Mouse (Mus musculus) layer of hippocampus, postnatal 25 days (tissue): Measurements from ENCODE around the gene Rpl10a. TPM values are rescaled to one million over a fixed set of nuclear protein-coding genes. Genes with fewer than 3 reads are reported as not detected.
A peak's percentile ranks its signal among the peaks of the same experiment; 100 is the strongest.
"Not testable (repeated sequence)": the region's sequence is repeated elsewhere in the genome, so short reads cannot be mapped to it uniquely, and the experiment has no call there.

ENCODE experiments used
- DNase-seq, 2 experiments: peaks; one replicate each; pipeline ENCODE4 v3.0.0; 2022; ENCODE audit warnings: mixed read lengths in 2 of 2, low spot score in 1 of 2; ENCODE audit errors: extremely low spot score in 1 of 2
- total RNA-seq, 2 experiments: library from RNA; stranded (reverse); gene quantifications; 2 replicates each; pipeline ENCODE4 v1.2.3; 2021

Gene Rpl10a
- total RNA-seq, 2 experiments from 2014 or later, result 353 to 376 TPM

DNA sequence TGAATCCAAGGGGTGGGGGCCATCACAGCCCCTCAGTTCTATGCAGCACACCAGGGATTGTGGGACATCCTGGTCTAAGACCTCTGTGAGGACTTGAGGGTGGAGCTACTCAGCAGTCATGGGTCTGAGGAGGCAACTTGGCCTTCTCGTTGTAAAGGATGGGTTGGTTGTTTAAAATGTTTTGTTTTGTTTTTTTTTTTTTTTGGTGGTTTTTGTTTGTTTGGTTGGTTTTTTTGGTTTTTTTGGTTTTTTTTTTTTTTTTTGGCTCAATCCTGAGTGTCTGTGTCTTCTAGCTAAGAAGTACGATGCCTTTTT, 1.9 kb downstream of the Rpl10a start:
- DNase-seq, result no peak

DNA sequence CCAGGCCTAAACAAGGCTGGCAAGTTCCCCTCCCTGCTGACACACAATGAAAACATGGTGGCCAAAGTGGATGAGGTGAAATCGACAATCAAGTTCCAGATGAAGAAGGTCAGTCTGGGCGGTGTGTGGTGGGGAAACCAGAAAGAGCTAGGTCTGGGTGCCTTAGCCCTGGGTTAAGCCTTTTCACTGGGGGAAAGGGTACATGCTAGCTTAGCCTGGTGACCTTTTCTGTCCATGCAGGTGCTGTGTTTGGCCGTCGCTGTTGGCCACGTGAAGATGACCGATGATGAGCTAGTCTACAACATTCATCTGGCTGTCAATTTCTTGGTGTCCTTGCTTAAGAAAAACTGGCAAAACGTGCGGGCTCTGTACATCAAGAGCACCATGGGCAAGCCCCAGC, 2.3 kb downstream of the Rpl10a start:
- DNase-seq, result not testable (repeated sequence)

DNA sequence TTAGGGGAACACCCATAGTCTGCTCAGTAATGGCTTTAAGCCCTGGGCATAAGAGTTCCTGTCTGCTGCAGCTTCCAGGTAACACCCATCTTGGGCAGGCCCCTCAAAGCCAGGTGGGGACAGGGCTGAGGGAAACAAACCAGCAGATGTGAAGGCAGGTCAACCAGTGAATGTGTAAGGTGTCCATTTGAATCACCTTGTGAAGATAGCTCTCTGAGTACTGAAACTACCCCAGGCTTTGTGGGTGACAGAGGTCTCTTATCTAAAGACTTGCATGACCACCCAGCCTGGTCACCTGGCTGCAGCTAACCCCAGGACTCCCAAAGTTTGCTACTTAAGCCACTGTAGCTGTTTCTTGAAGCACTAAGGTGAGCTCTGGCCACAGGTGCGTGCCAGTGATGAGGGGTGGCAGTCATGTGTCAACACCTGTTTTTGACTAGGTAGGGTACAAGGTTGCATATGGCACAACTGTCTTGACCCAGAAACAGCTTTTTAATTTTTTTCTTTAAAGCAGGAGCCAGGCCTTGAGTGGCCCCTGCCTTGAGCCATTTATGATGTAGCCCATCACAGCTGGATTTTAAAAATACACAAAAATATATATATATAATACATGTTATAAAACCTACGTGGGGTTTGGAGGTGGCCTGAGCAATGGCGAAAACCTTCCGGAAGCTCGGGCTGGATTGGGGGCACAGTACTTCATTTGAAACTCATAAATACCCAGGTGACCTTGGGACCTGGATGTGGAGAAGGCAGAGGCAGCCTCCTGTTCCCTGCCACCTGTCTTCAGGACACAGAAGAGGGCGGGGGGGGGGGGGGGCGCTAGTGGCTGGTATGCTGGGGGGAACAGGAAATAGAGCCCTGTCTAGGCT, 3.2 kb downstream of the Rpl10a start:
- DNase-seq, result no peak

DNA sequence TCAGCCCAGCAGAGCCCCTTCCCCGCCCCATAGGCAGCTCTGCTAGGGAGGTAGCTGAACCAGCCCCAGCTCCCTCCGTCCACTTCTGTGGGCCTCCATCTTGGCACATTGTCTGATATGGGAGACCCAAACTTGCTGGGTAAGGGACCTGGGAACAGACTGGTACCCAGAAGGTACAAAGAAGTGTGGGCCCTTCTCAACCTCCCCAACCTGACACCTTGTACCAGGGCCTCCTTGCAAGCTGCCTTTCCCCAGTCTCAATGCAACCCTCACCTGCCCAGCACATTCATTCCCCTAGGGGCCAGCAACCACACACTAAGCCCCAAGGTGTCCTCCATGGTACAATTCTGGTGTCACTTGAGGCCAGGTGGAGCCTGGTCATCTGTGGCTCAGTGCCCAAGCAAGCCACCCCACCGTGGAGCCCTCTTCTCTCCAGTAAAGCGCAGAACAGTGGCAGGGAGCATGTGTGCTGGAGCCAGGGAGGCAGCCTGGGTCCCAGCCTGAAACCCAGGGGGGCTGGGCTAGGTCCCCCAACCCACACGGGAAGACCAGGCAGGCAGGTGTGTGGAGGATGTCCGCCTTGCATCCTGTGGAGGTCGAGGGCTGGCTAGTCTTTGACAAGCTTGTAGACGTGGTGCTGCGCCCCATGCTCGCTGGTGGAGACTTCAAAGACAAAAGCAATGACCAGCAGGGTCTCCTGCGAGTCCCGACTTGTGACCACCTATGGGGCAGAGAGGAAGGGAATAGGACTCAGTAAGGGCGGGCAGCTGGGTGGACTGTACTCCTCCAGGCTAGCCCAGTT, 4.0 kb downstream of the Rpl10a start:
- no peak for DNase-seq

DNA sequence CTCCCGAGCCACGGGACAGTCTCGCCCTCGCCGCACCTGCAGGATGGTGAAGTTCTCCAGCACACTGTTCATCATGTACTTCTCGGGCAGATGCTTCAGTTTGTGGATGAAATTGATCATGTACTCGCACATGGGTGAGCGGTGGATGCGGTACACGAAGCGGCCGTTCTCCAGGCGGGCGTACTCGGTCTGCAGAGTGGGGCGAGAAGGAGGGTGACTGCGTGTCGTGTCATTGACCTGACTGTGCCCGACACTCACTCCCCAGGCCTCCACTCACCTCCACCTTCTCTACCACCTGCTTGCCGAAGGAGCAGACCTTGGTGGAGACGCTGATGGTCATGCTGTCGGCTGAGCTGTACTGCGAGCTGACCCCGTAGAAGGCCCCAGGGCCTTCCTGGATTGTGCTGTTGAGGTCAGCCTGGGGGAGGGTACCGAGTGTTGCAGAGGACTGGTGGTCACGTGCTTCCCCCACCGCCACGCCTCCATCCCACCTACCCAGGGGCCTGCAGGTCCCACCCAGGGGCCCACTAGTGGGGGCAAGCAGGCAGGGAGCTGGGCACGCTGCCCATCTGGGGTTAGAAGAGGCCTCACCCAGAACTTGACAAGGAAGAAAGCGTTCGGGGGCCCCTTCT, 4.8 kb downstream of the Rpl10a start:
- DNase-seq, result no peak

DNA sequence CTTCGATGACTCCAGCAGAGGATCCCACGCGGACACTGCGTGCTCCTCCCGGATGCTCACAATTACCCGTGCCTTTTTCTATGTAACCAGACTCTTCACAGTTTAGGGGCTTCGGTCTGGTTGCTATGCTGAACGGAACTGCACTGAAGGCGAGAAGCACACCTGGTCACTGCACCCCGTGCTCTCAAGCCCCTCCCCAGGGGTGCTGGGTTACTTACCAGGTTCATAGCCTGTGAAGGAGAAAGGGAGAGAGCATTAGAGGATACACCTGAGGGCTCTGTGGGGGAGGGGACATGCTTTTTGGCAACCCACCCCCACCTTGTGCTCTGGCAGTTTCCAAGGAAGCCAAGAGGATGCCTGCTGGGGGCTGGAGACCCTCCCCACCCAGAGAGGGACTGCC, 7.0 kb downstream of the Rpl10a start:
- DNase-seq, result no peak

DNA sequence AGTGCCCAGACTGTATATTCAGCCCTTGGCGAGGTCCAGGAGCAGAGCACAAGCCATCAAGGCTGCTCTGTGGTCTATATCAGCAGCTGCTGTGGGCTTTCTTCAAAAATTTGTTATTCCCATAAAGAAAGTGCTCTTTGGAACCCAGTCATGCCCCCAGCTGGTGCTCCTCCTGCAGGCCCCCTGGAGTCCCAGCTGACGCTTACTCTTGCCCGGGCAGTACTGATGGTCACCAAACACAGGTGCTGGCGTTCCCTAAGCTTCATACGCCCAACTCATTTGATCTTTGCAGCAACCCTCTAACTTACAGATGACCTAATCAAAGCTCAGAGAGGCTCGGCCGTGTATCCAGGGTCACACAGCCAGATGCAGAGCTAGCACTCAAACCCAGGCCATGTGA, 9.3 kb downstream of the Rpl10a start:
- DNase-seq, result no peak

DNA sequence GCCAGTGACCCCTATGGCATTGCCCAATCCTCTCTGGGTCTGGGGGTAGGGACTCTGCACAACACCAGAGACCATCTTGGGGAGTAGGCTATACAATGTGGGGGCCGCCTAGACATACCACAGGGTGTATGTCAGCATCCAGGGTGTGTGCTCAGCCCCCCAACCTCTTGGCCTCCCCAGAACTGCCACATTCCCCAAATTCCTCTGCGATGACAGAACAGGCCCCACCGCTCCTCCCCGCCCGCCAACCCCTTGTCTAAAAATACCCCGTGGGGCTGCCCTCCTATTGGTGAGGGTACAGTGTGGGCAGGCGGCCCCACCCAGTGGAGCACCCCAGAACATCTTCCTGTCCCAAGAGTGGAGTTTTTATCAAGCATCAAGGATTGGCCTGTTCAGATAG, 12.3 kb downstream of the Rpl10a start:
- DNase-seq, result no peak

DNA sequence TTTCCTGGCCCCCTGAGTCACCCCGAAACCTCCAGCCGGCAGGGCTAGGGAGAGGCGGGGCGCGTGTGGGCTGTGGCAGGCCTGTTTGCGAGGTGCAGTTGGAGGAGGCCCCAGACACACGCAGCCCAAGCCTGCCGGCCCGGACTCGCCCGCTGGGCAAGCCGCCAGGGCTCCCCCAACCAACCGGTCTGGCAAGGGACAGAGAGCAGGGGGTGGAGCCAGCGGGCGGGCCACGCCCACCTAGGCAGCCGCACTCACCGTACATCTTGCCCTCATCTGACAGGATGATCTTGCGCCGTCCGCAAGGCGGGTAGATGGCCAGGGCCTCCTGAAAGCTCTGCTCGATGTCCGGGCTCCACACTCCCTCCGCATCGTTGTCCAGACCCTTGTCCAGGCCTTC, 12.8 kb downstream of the Rpl10a start:
- peak; percentile 39 to 60 for DNase-seq

DNA sequence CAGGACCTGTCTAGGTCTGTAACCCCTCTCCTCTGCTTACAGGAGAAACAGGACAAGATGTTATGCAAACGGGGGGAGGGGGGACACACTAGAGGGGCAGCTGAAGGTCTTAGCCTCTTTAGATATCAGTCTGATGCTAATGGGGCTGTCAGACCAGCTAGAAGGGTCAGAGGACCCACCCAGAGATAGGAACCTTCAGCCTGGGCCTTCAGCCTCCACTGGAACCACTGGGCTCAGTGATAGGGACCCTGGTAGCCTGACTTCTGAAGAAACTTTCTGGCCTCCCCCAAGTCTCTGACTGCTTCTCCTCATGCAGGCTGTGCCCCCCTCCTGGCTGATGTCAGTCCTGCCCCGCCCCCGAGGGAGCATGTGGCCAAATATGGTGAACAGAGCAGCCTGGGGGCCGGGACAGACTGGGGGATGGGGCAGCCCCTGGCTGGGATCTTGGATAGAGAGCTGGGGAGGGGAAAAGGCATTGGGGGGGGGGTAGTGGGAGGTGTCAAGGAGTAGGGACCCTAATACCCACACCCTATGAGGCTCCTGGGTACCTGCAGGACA, 15.9 kb downstream of the Rpl10a start:
- DNase-seq, result no peak

DNA sequence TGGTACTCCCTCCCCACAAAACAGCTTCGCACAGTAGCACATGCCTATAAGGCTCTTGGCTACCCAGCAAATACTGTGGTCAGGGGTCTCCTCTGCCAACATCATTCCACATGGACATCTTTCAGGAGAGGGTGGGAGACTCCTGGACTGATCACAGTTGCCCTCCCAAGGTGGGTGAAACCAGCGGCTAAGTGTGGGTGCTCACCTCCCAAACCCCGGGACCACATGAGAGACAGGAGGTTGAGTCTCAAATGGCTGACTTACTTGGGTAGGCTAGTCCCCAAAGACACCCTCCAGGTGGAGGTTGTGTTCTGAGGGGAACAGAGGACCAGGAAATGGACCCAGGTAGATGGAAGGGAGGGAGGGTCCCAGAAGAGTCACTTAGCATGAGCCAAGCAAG, 16.4 kb downstream of the Rpl10a start:
- DNase-seq, result no peak

DNA sequence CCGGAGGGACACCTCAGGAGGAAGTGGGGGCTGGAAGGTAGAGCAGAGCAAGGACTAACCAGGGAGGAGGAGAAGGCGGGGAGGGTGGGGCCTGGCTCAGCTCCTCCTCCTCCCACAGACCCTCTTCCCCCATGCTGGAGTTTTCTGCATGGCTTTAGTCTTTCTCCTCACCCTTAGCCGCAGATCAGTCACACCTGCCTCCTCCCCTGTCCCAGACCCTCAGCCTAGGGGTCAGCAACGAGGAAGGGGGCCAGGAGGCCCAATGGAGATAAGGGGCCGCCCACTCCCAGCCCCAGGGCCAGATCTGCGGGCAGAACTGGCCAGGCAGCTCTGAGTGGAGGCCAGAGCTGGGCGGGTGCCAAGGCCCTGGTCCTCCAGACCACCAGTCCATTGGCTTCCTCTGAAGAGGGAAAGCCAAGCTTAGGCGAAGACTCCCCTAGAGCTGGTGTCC, 17.0 kb downstream of the Rpl10a start:
- no peak for DNase-seq

DNA sequence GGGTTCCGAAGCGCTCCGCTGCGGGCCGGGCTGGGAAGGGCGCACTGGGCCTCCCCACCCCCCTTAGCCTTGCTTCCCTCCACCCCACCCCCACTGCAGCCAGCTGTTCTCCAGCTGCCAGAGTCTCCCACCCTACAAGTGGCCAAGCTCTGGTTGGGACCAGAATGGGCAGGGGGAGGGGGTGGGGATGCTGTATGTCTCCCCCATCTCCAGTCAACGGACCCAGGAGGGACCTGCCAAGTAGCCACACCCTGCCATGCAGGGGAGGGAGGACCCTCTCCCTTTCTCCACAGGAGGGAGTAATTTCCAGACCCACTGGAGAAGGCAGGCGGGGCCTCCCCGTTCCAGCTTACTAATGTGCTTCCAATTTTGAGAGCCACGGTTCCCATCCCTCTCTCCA, 17.6 kb downstream of the Rpl10a start:
- DNase-seq, result no peak

DNA sequence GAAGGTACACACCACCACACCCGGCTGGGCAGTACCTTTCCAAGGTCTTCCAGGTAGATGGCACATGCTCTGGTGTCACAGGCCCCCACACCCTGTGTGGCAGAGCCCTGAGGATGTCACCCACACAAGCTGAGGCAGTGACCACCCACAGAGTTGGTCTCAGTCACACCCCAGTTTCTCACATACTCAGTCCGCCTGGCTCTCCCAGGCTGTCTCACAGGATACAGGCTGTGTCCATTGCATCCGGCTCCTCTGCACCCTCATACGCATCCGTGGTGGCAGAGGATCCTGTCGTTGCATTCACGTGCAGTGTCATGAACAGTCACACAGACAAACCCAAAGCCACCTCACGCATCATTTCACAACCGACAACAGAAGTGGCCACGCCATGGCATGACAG, 19.1 kb downstream of the Rpl10a start:
- no peak for DNase-seq

DNA sequence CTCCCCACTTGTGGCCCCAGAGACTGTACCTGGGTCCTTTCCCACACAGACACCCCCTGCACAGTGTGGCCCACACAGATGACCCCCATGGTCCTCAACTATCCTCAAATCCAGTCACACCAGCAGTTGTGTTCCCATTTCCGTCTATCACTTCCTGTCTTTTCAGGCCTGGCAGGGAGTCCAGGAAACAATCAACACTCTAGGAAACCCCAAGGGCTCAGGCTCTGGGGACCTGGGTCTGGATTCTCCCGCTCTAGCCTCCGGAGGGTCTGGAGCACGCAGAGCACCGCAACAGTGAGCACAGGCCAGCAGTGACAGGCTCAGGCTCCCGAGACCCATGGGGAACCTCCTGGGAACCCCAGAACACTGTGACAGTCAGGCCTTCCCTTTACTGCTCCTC, 19.9 kb downstream of the Rpl10a start:
- no peak for DNase-seq

DNA sequence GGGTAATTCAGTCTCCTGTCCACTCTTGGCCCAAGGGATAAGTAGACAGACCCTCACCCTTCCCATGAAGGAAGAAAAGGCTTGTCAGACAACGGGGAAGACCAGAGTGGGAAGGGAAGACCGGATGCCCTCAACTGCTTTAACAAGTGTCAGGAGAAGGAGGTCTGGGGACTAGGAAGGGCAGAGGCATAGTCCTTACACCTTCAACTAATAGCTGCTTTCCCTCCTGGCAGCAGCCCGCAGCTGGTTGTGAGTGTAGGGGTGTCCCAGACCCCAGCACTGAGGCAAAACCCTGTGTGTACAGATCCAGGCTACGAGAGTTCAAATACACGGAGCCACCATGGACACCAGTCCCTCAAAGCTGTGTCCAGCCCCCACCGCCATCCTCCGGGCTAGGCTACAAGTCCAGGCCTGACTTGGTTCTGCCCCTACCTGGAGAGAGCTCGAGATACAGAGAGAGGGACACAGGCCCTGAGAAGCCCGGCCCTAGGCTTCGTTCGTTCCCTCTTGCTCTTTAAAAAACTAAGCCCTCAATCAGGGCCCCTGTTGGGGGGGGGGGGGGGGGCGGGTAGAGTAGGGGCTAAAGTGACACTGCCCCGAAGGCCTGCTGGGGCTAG, 21.1 kb downstream of the Rpl10a start:
- no peak for DNase-seq

DNA sequence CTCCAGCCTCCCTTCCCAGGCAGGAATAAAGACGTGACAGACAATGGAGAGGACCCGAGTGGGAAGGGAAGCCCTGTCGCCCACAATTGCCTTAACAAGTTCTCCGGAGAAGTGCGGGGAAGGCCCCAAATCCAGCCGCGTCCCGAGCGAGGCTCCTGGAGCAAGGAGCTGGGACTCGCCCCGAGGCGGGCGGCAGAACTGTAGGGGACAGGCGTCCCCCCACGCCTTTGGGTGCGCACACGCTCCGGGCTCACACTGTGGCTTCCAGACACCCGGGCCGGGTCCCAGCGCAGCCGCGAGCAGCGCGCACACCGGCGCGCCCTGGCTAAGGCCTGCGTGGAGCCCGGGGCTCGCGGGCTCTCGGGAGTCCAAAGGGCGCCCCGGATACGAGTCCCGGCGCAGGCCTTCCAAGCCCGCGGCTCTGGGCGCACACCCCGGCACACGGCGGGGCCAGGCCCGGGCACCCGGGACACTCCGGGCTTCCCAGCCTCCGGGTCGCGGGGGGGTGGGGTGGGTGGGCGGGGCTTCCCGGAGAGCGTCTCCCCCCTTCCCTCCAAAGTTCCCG, 21.7 kb downstream of the Rpl10a start:
- no peak for DNase-seq

DNA sequence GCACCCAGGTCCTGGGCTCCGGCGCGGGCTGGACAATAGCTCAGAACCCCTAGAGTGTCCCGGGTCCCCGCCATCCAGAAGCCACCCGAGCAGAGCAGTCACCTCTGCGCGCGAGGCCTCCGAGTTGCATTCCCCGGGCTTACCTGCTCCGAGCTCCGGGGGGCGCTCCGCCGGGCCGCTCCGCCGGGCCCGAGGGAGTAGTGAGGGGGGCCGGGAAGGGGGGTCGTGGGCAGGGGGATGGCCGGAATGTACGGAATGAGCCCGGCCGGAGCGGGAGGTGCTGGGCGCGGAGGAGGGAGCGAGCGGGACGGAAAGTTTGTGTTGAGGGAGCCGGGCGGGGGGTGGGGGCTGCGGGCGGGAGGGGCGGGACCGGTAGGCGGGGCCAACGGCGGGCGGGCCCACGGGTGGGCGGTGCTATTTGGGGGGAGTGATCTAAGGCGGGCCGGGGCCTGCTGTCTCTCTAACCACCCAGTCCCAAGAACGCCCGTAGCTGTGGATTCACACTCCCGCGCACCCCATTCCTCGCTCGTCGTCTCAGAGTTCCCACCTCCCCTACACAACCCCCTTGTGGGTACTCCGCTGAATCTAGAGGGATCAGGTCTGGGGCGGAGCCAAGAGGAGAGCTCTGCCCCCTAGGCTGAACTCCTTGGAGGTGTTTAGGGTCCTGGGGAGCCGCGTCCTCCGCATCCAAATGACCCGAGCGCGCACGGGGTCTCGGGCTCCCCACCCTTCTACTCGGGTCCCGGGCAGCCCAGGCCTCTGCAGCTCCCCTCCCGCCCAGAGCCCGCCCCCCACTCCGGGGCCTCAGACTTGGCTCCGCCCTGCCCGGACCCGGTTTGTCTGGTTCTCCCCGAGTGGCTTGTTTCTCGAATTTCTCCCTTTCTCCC, 22.4 kb downstream of the Rpl10a start, which contains the start of gene Tead3:
TSS of gene Tead3 (minus strand) at position 352 of the 887 bp plus-strand sequence.
- DNase-seq, result peak in 1 of 2 experiments; percentile 36

DNA sequence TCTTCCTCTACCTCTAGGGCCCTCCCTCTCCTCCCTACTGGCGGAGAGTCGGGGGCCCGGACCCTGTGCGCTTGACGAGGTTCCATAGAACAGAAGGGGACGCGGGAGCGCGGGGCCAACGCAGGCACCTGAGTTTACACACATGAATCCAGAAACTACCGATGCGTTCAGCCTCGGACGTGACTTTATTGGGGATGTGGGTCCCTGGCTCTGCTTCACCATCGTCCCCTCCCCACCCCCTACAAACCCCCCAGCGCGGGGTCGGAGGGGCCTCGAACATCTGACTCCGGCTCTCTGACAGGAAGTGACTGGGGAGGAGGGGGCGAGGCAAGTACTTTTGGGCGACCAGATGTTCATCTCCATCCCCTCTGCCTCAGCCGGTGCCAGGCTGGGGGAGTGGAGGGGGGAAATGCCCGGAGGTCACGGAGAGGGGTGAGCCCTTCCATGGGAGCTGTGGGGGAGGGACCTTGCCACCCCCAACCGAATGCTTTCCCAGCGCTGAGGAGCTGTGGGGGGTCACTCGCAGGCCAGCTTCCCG, 23.2 kb downstream of the Rpl10a start:
- DNase-seq, result no peak
